Mouse (Mus musculus): ENCODE measurements around the gene Pfkfb2. TPM values are rescaled to one million over a fixed set of nuclear protein-coding genes. Genes with fewer than 3 reads are reported as not detected.

Pfkfb2 gene
- total RNA-seq (2017): 15.8 and 20.0 TPM in 2 replicates

DNA sequence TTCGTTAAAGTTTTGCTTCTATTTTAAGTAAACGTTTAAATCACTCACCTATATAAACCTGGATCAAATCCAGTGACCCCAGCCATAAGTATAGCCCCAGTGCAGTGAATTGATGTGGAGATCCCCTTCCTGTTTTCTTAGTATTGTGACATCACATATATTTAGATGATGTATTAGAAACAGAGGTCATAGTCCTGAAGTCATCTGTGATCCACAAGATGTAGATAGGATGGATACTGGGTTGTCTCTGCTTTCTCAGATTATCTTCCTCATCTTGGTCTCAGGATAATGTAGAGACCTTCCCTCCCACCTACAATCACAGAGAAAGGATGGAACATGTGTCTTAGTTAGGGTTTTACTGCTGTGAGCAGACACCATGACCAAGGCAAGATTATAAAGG lies at the start of gene Pfkfb2:
TSS of gene Pfkfb2 (minus strand) at position 101 of the 400 bp plus-strand sequence.
- no peak for ATAC-seq (ENCODE audit: extremely low read depth, insufficient number of reproducible peaks, low FRiP score, poor library complexity, severe bottlenecking)

DNA sequence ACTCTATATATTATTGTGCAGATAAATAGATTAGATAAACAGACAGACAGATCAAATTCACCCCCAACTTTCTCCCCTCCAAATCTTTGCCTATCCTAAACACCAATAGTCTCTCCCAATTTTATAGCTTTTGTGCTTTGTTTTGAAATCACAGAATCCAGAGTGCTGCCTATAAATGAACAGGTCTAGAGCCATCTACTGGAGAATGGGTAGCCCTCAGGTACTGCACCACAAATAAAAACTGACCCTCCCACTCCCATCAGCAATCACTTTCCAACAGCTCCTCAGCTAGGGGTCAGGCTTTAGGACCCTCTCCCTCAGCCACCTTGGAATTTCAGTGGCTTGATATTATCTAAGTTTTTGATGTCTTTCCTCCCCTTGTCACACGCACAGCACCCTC lies 47.6 kb upstream of the Pfkfb2 start:
- ATAC-seq (ENCODE audit: extremely low read depth, insufficient number of reproducible peaks, low FRiP score, poor library complexity, severe bottlenecking): no peak

DNA sequence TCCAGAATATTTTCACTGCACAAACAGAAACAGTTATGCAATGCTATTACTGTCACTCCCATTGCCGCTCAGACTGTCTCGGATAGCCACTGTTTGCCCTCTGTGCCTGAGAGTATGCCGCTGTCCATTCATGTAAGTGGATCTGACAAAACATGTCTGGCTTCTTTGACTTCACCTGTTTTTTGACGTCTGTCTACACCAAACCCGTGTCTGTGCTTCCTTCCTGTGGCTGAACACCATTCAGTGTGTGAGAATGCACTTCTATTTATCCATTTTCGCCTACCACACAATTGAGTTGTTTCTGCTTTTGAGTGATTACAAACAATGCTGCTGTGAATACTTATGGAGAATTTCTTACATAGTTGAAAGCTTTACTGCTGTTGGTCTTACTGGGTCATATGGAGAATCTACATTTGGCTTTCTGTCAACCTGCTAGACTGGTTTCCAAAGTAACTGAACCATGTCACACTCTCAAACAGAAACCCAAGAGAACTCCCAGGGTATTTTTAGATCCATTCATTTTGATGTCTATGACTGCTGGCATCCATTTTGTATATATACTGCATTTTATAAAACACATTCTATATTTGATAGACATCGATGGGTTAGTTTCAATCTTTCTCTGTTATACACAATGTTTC lies 46.8 kb upstream of the Pfkfb2 start:
- ATAC-seq (ENCODE audit: extremely low read depth, insufficient number of reproducible peaks, low FRiP score, poor library complexity, severe bottlenecking): no peak

DNA sequence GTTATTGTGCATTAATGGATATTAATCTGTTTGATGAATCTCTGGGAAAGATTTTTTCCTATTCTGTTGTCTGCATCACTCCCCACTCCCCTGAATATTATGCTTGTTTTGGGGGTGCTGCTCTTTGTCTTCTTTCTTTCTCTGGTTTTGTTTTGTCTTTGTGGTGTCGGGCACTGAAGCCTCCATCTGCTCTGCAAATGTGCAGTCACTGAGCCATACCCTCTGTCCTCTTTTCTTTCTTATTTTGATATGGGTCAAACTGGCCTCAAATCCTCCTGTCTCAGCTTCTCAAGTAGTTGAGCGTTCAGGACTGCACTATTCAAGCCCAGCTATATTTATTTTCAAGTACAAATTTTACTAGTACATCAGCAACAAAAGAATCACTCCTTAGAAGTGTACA lies 46.2 kb upstream of the Pfkfb2 start:
- no peak for ATAC-seq (ENCODE audit: extremely low read depth, insufficient number of reproducible peaks, low FRiP score, poor library complexity, severe bottlenecking)

DNA sequence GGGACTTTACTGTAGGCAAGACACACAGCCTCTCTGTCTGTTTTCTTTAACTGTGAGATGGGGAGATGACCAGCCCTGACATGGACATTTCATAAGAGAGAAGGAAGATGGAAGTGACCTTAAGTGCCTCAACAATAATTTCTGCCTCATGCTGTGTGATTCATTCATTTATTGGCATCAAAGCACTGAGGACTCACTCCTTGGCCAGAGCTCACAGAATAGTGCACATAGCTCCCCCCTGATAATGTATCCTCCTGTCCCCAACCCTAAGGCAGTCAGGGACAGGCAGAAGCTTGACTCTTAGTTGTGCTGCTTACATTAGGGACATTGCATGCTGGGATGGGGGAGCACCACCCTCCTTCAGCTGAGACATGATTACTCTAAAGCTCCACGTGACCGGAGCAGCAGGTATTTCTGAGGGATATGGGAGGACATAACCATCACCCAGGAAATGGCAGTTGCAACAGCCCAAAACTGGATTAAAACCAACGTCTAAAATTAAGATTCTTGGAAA lies 42.0 kb upstream of the Pfkfb2 start:
- no peak for ATAC-seq (ENCODE audit: extremely low read depth, insufficient number of reproducible peaks, low FRiP score, poor library complexity, severe bottlenecking)

DNA sequence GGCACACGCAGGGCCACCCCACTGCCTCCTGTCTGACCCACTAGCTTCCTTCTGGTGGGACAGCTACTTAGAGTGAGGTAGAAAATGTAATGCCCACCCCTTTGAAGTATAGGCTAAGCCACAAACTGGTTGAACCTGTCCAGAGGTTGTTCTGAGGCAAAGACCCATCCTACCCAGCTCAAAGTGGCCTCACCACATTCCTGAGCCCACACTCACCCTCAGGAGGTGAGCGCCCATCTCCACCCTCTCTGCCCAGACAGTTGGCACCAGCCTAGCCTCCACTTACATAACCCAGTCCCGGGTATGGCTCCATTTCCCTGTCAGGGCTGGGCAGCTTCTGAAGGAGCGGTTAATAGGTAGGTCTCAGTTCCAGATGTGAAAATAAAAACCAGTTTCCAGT lies 41.4 kb upstream of the Pfkfb2 start:
- ATAC-seq (ENCODE audit: extremely low read depth, insufficient number of reproducible peaks, low FRiP score, poor library complexity, severe bottlenecking): no peak

DNA sequence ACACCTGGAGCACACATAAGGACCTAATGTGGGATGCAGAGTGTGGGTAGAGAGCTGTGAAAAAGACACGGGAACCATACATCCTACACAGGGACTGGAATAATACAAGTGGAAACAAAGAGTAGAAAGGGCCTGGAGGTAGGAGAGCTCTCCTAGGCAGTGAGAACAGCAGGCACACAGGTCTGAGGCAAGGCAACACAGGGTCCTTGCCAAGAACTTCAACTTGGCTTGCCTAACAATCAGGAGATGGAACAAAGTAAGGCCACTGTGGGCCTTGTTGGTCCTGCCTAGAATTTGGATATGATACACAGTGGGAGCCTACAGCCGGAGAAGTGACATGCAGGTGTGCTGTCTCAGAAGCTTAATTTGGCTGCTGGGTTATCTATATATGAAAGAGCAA lies 40.9 kb upstream of the Pfkfb2 start:
- ATAC-seq (ENCODE audit: extremely low read depth, insufficient number of reproducible peaks, low FRiP score, poor library complexity, severe bottlenecking): no peak

DNA sequence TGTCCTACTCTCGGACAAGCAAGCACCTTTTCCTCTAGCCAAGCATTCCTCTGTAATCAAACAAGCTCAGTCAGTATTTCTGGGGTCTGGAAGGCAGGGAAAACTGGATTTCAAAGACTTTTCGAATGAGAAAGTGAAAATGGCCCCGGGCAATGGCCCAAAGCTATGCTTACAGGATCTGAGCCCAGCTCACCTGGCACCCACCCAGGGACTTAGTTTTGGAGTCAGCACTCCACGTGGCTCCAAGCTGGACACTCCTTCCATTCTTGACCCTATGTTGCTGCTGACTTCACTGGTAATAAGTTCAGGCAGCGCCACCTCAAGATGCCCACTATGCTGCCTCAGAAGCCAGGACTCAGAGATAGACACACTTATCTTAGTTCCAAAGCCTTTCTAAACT lies 38.0 kb upstream of the Pfkfb2 start:
- ATAC-seq (ENCODE audit: extremely low read depth, insufficient number of reproducible peaks, low FRiP score, poor library complexity, severe bottlenecking): no peak

DNA sequence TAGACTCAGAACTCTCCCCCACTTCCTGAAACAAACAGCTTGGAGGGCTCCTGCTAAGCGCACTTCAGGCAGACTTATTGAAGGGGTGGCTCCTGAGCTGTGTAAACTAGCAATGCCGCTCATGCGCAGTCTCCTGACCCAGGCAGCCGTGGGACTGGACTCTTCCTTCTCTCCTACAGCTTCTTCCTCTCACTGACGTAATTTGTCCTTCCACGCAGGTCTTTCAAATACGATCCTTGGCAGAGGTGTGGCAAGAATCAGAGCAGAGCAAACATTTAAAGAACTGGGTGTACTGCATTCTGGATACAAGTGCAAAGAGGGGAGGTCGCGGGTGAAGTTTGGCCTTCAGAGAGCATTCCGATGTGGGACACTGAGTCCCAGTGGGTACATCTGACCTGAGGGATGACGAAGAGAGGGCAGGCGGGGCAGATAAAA lies 35.0 kb upstream of the Pfkfb2 start:
- no peak for ATAC-seq (ENCODE audit: extremely low read depth, insufficient number of reproducible peaks, low FRiP score, poor library complexity, severe bottlenecking)

DNA sequence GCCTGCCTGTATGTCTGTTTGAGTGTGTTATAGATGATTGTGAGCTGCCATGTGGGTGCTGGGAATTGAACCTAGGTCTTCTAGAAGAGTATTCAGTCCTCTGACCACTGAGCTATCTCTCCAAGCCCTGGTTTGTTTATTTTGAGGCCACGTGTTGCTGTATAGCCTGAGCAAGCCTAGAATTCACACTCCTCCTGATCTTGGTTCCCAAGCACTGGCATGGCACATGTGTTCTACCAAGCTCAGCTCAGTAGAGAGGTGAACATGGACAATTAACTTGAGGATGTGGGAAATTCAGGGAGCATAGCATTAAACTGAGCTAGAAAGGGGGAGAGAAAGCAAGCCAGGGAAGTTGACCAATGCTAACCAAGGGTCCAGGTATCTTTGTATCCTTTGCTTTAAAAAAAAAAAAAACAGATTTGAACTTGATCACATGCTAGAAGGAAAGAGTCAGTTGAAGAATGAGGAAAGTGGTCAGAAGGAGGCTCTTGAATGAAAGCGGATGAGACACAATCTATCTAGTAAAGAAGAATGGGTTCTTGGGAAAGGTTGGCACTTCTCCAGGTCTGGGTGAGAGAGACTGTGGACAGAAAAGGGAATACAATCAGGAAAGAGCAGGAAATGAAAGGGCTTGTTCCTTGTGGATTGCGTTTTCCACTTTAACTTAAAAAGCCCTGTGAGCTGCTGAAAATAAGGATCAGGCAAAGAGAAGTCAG lies 33.1 kb upstream of the Pfkfb2 start:
- no peak for ATAC-seq (ENCODE audit: extremely low read depth, insufficient number of reproducible peaks, low FRiP score, poor library complexity, severe bottlenecking)

DNA sequence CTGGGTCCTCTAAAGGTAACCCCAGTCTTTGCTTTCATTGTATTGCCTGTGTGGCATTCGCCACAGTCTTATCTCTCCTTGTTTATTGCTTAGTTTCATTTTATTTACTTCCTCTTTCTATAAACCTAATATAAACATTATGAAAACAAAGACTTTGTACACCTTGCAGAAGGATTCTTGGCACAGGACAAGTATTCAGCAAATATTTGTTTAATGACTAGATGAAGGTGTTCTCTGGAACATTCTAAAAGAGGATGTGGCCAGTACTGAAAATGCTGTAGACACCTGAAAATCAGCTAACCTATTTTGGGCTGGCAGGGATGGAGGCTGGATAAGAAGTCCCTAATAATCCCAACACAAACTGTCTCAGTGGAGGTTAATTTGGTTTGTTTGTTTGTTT lies 32.5 kb upstream of the Pfkfb2 start:
- ATAC-seq (ENCODE audit: extremely low read depth, insufficient number of reproducible peaks, low FRiP score, poor library complexity, severe bottlenecking): no peak

DNA sequence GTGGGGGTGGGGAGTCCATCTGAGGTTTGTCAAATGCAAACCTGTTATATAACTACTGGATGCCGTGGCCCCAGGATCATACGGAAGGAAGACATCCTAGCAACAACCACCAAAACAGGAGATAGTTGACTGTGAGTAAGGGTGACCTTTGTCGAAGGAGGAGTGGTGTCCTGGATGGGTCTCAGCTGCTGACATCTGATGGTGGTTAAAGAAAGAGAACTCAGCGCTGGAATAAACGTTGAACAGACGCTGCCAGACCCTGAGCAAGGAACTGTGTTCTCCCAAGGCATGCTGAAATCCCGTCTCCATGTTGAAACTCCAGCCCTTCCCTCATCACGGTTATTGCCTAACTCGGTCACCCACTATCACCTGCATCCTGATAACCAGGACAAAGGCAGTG lies 30.6 kb upstream of the Pfkfb2 start:
- no peak for ATAC-seq (ENCODE audit: extremely low read depth, insufficient number of reproducible peaks, low FRiP score, poor library complexity, severe bottlenecking)

DNA sequence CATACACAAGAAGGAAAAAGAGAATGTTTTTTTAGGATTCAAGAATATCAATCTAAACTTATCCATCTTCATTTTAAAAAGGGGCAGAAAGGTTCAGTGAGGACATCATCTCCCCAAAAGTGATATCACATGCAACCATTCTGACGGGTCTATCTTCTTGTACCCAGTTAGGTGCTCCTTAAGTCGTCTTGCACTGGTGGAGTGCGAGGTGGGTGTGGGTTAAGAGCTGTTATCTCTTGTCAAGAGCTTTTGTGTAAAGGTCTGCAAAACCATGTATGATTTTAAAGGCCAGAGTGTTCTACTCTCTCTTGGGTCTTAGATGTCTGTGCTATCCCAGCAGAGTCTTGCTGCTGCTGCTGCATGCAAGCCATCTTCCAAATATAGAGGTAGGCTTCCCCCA lies 17.8 kb upstream of the Pfkfb2 start:
- ATAC-seq (ENCODE audit: extremely low read depth, insufficient number of reproducible peaks, low FRiP score, poor library complexity, severe bottlenecking): no peak

DNA sequence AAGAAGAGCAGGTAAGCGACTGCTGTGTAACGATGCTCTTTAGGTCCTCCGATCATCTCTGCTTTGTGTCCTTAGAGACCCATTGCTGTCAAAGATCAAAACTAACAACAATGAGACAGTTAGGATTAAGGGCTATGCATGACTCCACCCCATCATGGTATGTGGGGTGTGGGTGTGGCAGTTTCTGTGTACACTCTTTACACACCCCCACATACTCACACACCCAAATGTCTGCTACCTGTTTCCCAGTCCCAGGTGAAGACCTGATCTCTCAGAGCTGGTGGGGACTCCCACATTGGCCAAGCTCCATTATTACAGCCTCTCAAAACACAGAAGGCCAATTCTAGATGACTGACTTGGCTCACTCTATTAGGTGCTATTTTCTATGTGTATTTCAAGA lies 16.5 kb upstream of the Pfkfb2 start:
- ATAC-seq (ENCODE audit: extremely low read depth, insufficient number of reproducible peaks, low FRiP score, poor library complexity, severe bottlenecking): no peak

DNA sequence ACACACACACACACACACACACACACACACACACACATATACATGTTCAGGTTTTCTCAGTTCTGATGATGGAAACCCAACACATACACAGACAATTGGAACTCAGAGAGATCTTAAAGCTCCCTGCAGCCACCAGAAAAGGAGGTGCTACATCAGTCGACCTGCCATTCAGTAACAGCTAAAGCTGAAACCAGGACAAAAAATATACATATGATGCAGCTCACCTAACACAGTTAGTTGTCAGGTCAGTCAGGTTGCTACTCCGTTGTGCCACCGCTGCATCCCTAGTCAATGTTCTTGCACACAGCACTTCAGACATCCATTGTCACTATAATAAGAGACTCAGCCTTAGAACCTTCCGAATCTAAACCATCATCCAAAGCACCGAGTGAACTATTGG lies 15.9 kb upstream of the Pfkfb2 start:
- no peak for ATAC-seq (ENCODE audit: extremely low read depth, insufficient number of reproducible peaks, low FRiP score, poor library complexity, severe bottlenecking)

DNA sequence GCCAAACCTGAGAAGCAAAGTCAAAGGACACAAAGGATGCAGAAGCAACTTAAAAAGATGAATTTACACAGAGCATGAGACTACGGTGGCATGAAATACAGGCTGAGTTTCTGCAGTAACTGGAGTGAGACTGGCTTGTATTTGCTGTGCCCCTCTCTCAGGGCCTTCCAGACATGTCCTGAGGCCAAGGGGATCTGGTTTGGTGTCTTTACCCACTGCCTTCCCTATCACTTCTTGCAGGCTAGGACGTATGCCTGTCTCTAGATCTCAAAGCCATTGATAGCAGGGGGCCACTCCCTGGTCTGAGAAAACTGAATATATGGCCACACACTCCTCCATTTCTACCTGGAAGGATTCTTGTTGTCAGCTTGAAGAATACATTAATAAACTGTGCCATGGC lies 15.2 kb upstream of the Pfkfb2 start:
- no peak for ATAC-seq (ENCODE audit: extremely low read depth, insufficient number of reproducible peaks, low FRiP score, poor library complexity, severe bottlenecking)

DNA sequence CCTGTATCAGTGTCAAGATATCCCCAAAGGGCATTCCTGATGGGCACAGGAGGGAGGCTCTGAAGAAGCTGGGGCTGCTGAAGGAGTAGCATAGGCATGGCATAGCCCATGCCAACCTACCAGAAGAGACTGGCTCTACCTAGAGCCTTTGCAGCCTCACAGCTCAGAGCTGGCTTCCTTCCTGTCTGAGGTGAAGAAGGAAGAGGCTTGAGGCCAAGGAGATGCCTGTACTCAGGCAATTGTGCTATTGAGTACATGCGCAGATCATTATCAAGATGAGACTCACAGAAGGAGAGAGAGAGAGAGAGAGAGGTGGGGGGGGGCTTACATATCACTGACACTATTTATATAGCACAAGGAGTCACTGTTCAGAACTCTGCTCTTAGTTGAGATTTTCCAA lies 14.7 kb upstream of the Pfkfb2 start:
- no peak for ATAC-seq (ENCODE audit: extremely low read depth, insufficient number of reproducible peaks, low FRiP score, poor library complexity, severe bottlenecking)

DNA sequence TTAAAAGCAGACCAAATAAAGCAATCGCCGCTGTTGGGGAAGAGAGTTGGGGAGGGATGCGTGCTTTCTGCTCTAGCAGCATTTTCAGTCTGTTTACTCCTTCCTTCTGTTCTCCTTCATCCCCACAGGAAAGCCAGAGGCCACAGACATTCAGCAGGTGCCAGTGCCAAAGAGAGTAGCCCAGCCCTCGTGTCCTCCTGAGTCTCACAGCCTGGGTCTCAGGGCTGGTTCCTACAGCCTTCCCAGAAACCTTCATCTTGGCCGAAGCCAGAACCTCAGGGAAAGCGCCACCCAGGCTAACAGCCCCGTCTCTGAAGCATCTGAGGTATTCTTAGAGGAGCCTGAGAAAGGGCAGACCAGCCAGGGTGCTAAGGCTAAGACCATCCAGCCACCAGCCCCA lies 13.1 kb upstream of the Pfkfb2 start:
- no peak for ATAC-seq (ENCODE audit: extremely low read depth, insufficient number of reproducible peaks, low FRiP score, poor library complexity, severe bottlenecking)

DNA sequence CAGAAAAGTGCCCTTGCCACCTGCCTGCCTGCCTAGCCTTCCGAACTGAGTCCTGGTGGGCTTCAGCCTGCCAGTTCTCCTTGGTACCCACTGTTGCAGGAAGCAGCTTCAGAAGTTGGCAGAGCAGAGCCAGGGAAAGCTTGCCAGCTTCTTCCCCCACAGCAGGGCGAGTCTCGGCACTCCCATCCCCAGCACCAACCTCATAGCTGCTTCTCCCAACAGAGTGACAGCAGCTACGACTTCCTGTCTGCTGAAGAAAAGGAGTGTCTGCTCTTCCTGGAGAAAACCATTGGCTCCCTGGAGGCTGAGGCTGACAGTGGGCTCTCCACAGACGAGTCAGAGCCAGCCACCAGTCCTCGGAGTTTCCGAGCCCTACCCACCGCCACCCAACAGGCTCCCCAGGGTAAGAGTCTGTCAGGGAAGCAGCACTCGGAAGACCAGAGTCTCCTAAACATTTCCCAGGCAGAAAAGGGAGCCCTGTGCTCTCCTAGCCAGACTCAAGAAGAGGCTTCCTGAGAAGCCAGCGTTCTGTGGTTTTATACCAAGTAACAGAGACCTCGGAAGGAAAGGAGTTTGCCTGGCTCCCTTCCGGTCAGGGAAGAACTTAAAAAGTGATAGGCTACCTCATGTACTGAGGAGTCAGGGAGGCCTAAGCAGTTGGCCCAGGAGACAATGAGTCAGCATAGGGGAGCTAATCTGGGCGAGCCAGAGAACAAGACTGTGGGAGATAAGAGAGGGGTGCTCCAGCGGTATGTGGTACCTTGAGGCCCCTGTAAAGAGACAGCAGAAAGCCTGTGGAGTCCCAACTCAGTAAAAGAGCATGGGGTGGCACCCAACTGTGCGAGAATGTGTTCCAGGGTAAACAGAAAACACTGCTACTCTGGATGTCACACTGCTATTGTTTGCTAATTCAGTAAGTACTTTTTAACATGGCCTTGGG lies 12.0 kb upstream of the Pfkfb2 start:
- ATAC-seq (ENCODE audit: extremely low read depth, insufficient number of reproducible peaks, low FRiP score, poor library complexity, severe bottlenecking): no peak

DNA sequence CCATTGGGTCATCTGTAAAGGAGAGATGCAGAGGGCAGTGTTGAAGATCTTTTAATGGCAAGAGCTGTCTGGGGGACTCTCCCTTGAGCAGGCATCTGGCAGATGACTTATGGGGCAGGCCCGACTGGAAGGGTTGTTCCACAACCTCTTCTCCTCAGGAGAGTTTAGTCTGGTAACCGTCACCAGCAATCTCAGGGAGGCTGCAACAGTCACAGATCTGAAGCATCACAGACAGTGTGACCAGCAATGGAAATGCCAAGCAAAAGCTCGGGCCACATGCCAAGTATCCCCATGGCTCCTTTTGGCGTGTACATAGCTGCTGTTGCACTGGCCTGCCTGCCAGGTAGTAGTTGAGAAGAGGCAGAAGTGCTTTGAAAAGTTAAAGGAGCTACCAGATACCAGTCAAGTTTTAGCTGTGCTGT lies 11.2 kb upstream of the Pfkfb2 start:
- ATAC-seq (ENCODE audit: extremely low read depth, insufficient number of reproducible peaks, low FRiP score, poor library complexity, severe bottlenecking): no peak

Measured in neutrophil, adult 5-6 weeks (primary cell).